ENCODE assay signal across 28 mouse cellular contexts in the genomic region with DNA sequence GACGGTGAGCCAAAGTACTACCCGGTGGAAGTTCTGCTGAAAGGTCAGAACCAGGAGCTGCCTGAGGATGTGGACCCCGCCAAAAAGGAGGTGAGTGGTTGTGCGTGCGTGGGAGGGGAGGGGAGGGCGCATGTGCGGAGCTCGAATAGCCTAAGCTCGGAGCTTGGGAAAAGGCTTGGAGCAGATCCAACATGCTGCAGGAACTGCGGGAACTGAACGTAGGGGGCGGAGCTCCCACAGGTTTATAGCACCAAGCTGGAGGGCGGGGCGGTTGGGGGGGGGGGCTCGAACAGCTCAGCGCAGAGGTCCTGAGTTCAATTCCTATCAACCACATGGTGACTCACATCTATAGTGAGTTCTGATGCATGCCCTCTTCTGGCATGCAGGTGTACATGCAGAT. TPM values are rescaled to one million over a fixed set of nuclear protein-coding genes. Genes with fewer than 3 reads are reported as not detected.
"Had no signal": no experiment of that assay in that cellular context is flagged by ENCODE, and none has a peak within 500 bp of the region (broad histone marks: within the 10 kb centered on the region; RNA-seq: fewer than 3 reads in every experiment).

No protein-coding gene starts in this region.

- H3K9me3 ChIP-seq: heart, embryonic 10.5 days; heart, embryonic 13.5 days; heart, embryonic 15.5 days; hindbrain, embryonic 13.5 days; hindbrain, embryonic 15.5 days; limb, embryonic 13.5 days; liver, embryonic 13.5 days had no signal

- DNase-seq: gastrocnemius, adult 2 months; gastrocnemius, postnatal 10 days; gastrocnemius, postnatal 25 days; heart, adult 18-20 months; heart, postnatal 14 days; heart, postnatal 36 days; kidney, adult 11 months; kidney, adult 2 months; kidney, postnatal 14 days; kidney, postnatal 36 days; layer of hippocampus, adult 9-11 months; liver; liver, embryonic 13.5 days had no signal

- ATAC-seq: hindbrain, postnatal 0 days; intestine, embryonic 16.5 days had no signal

- H3K27ac ChIP-seq: gastrocnemius, adult 2 months; heart, embryonic 10.5 days; heart, embryonic 13.5 days; heart, embryonic 15.5 days; hindbrain, embryonic 13.5 days; hindbrain, embryonic 15.5 days; hindbrain, postnatal 0 days; left cerebral cortex, adult 2 months; limb, embryonic 13.5 days; liver, embryonic 13.5 days had no signal

- H3K9ac ChIP-seq: heart, embryonic 13.5 days; heart, embryonic 15.5 days; hindbrain, embryonic 13.5 days; hindbrain, embryonic 15.5 days; limb, embryonic 13.5 days; liver, embryonic 13.5 days had no signal

- H3K27me3 ChIP-seq: heart, embryonic 13.5 days; heart, embryonic 15.5 days; hindbrain, embryonic 13.5 days; hindbrain, embryonic 15.5 days; limb, embryonic 13.5 days had no signal

- H3K4me2 ChIP-seq: heart, embryonic 13.5 days; heart, embryonic 15.5 days; hindbrain, embryonic 13.5 days; hindbrain, embryonic 15.5 days; limb, embryonic 13.5 days; liver, embryonic 11.5 days; liver, embryonic 13.5 days had no signal

- H3K4me1 ChIP-seq: heart, embryonic 10.5 days; heart, embryonic 13.5 days; heart, embryonic 15.5 days; hindbrain, embryonic 13.5 days; hindbrain, embryonic 15.5 days had no signal

- H3K4me3 ChIP-seq: gastrocnemius, adult 2 months; heart, embryonic 10.5 days; heart, embryonic 13.5 days; heart, embryonic 15.5 days; hindbrain, embryonic 13.5 days; hindbrain, embryonic 15.5 days; left cerebral cortex, adult 2 months; limb, embryonic 13.5 days; liver, embryonic 13.5 days had no signal

RNA-seq across cellular contexts. Expression of gene Avil, which starts 17.9 kb away (rescaled TPM):
- total RNA-seq: granulocyte monocyte progenitor cell, adult 5-6 weeks had no signal
- polyA plus RNA-seq: heart, embryonic 10.5 days had no signal

RNA-seq across cellular contexts. Expression of gene Eef1akmt3, which starts 22.9 kb away (rescaled TPM):
- total RNA-seq: granulocyte monocyte progenitor cell, adult 5-6 weeks; heart, adult 8-10 months; heart, postnatal 36 days; hematopoietic stem cell, adult 5-6 weeks; left cerebral cortex, postnatal 36 days had no signal

RNA-seq across cellular contexts. Expression of gene Cyp27b1, which starts 29.6 kb away (rescaled TPM):
- total RNA-seq: hematopoietic stem cell, adult 5-6 weeks had no signal
- polyA plus RNA-seq: hindbrain, postnatal 0 days; limb, embryonic 11.5 days; liver, embryonic 11.5 days; liver, embryonic 13.5 days had no signal
